9 mouse cellular contexts compared by ENCODE assay signal in genomic region chr10:93263431-93263830, GRCm38 (mm10). TPM values are rescaled to one million over a fixed set of nuclear protein-coding genes. Genes with fewer than 3 reads are reported as not detected.
A peak's percentile ranks its signal among the peaks of the same experiment; 100 is the strongest.
DNase-seq lines count a peak whose midpoint lies in the region; ATAC-seq lines count a peak whose summit lies in the region.
"Had no signal": no experiment of that assay in that cellular context is flagged by ENCODE, and none has a peak within 500 bp of the region (broad histone marks: within the 10 kb centered on the region; RNA-seq: fewer than 3 reads in every experiment).

No protein-coding gene starts in this region.

- peak overlapping the region; percentile 60; the same call in 1 of the 2 replicates for H3K27ac ChIP-seq in forebrain, embryonic 14.5 days (ENCODE audit: low read depth, low read length)
- H3K27ac ChIP-seq in midbrain, embryonic 11.5 days (ENCODE audit: low read depth, low read length), result no peak overlapping the region

- peak; percentile 22 for ATAC-seq in frontal cortex, adult (ENCODE audit: low TSS enrichment)
- peak; percentile 64 for ATAC-seq in forebrain, embryonic 14.5 days
- ATAC-seq in midbrain, embryonic 11.5 days (ENCODE audit: low FRiP score), result peak; percentile 34; the same call in 1 of the 2 replicates

- 4% methylated on average over 8 of the region's 8 CpGs for WGBS in forebrain, embryonic 14.5 days
- WGBS in midbrain, embryonic 11.5 days, result 40% methylated on average over 8 of the region's 8 CpGs

- peaks cover 49% of the 10 kb centered on the region for H3K4me1 ChIP-seq in forebrain, embryonic 14.5 days (ENCODE audit: control insufficient read depth, insufficient read depth, low read length)
- H3K4me1 ChIP-seq in midbrain, embryonic 11.5 days (ENCODE audit: control insufficient read depth, insufficient read depth, low read length), result peaks cover 18% of the 10 kb centered on the region

- H3K9ac ChIP-seq in forebrain, embryonic 14.5 days (ENCODE audit: low read length), result peak overlapping the region; percentile 13; the same call in 1 of the 2 replicates
- no peak overlapping the region for H3K9ac ChIP-seq in midbrain, embryonic 11.5 days (ENCODE audit: low read length)

- DNase-seq in frontal cortex, postnatal 14 days (ENCODE audit: low spot score in 2 of 2), result no peak
- DNase-seq in layer of hippocampus, adult 9-11 months, result peak; percentile 44
- no peak for DNase-seq in layer of hippocampus, postnatal 36 days
- DNase-seq in forebrain, embryonic 14.5 days (ENCODE audit: low spot score), result peak; percentile 83
- DNase-seq in midbrain, embryonic 11.5 days (ENCODE audit: low spot score, missing footprints), result no peak
- no peak for DNase-seq in cerebellum, postnatal 14 days
- no peak for DNase-seq in urinary bladder, postnatal 14 days (ENCODE audit: low spot score)
- DNase-seq: cerebellum, adult 9-10 months had no signal

- no peaks in the 10 kb centered on the region for H3K9me3 ChIP-seq in forebrain, embryonic 14.5 days (replicated peaks; ENCODE audit: control insufficient read depth, low read length)
- no peaks in the 10 kb centered on the region for H3K9me3 ChIP-seq in midbrain, embryonic 11.5 days (ENCODE audit: control insufficient read depth, low read length)

- H3K36me3 ChIP-seq in forebrain, embryonic 14.5 days (ENCODE audit: control insufficient read depth, insufficient read depth, low read length), result no peaks in the 10 kb centered on the region
- H3K36me3 ChIP-seq in midbrain, embryonic 11.5 days (ENCODE audit: control insufficient read depth, insufficient read depth, low read length), result no peaks in the 10 kb centered on the region

- no peak overlapping the region for H3K4me3 ChIP-seq in forebrain, embryonic 14.5 days (ENCODE audit: low read depth, low read length)
- H3K4me3 ChIP-seq in midbrain, embryonic 11.5 days (ENCODE audit: low read depth, low read length), result no peak overlapping the region

- peak overlapping the region; percentile 29; the same call in 1 of the 2 replicates for H3K4me2 ChIP-seq in forebrain, embryonic 14.5 days (ENCODE audit: low read length)
- no peak overlapping the region for H3K4me2 ChIP-seq in midbrain, embryonic 11.5 days

- H3K27me3 ChIP-seq in forebrain, embryonic 14.5 days (replicated peaks; ENCODE audit: control insufficient read depth, insufficient read depth, low read length), result no peaks in the 10 kb centered on the region
- H3K27me3 ChIP-seq in midbrain, embryonic 11.5 days (ENCODE audit: control insufficient read depth, insufficient read depth, low read length), result no peaks in the 10 kb centered on the region

RNA-seq across cellular contexts. Expression of gene Elk3, which starts 47.5 kb away (rescaled TPM):
- total RNA-seq in layer of hippocampus, postnatal 36 days (2021), result 1 to 10 TPM; 7.4 to 8.9 TPM
- polyA plus RNA-seq in forebrain, embryonic 14.5 days (2014; fragmentation: Nextera tagmentation; extraction: Ambion mirVana), result 7.0 and 11.0 TPM in 2 replicates
- 12.2 and 13.6 TPM in 2 replicates for polyA plus RNA-seq in midbrain, embryonic 11.5 days (2014; fragmentation: Nextera tagmentation; extraction: Ambion mirVana)

Comparison
In these comparisons a context has a peak if more than half of its experiments do, and no peak if none do; other contexts are left out.
1. DNase-seq: peak in layer of hippocampus, adult 9-11 months (single experiment) and forebrain, embryonic 14.5 days (single experiment); none in frontal cortex, postnatal 14 days (0 of 2), layer of hippocampus, postnatal 36 days (0 of 2), midbrain, embryonic 11.5 days (single experiment), cerebellum, postnatal 14 days (0 of 2) and urinary bladder, postnatal 14 days (single experiment).
2. Peak in every context shown above with its lines, with median percentiles within 50 percentile points of each other: ATAC-seq.